Mouse (Mus musculus) intestine, postnatal 0 days (tissue): ENCODE data around the gene Gm45711. TPM values are rescaled to one million over a fixed set of nuclear protein-coding genes. Genes with fewer than 3 reads are reported as not detected.

Experiments
- ATAC-seq: fragments of 200-750 bp; cut with Nextera tagmentation; 2 replicates; pipeline ENCODE4 v1.8.0; 2017; ENCODE audit warnings: mild to moderate bottlenecking, moderate TSS enrichment, moderate library complexity
- H3K27ac ChIP-seq: fragments of 300-500 bp; sonication (generic); 2 replicates; pipeline ENCODE4 v1.5.1; 2014; ENCODE audit warnings: mild to moderate bottlenecking, low read depth, low read length, moderate library complexity
- H3K27me3 ChIP-seq: fragments of 300-500 bp; sonication (generic); replicated peaks from 2 replicates; pipeline ENCODE4 v1.6.1; 2014; ENCODE audit warnings: low read length, mixed read lengths; ENCODE audit not compliant: control insufficient read depth, insufficient read depth
- H3K36me3 ChIP-seq: fragments of 300-500 bp; sonication (generic); 2 replicates; pipeline ENCODE4 v1.6.1; 2014; ENCODE audit warnings: mild to moderate bottlenecking, moderate library complexity; ENCODE audit not compliant: control insufficient read depth, insufficient read depth
- H3K4me1 ChIP-seq: fragments of 300-500 bp; sonication (generic); replicated peaks from 2 replicates; pipeline ENCODE4 v1.6.1; 2014; ENCODE audit warnings: antibody characterized with exemption, low read length, mixed read lengths; ENCODE audit not compliant: control insufficient read depth, insufficient read depth
- H3K4me2 ChIP-seq: fragments of 300-500 bp; sonication (generic); replicated peaks from 2 replicates; pipeline ENCODE4 v1.6.1; 2014; ENCODE audit warnings: low read depth, mild to moderate bottlenecking, moderate library complexity
- H3K4me3 ChIP-seq: fragments of 300-500 bp; sonication (generic); 2 replicates; pipeline ENCODE4 v1.5.1; 2014; ENCODE audit warnings: low read depth, low read length
- H3K9ac ChIP-seq: fragments of 300-500 bp; sonication (generic); 2 replicates; pipeline ENCODE4 v1.6.1; 2014; ENCODE audit warnings: mild to moderate bottlenecking, low read depth, low read length
- H3K9me3 ChIP-seq: fragments of 300-500 bp; sonication (generic); 2 replicates; pipeline ENCODE4 v1.6.1; 2016; ENCODE audit warnings: mixed run types; ENCODE audit not compliant: control insufficient read depth
- CTCF ChIP-seq: sonication (generic); IDR thresholded peaks from 2 replicates; pipeline ENCODE4 v1.5.1; 2016; ENCODE audit warnings: low read depth, mild to moderate bottlenecking, control low read depth, antibody characterized with exemption, moderate library complexity
- WGBS: fragments of 180-500 bp; shearing (Covaris S2); extraction: QIAGEN DNeasy Blood & Tissue Kit; methylation state at CpG from one replicate; pipeline ENCODE4 v1.1.7; 2014; 5-methylcytosine and 5-hydroxymethylcytosine counted together
- polyA plus RNA-seq: library from polyadenylated mRNA; unstranded; fragments of >200 nt; fragmentation: Nextera tagmentation; extraction: Ambion mirVana; gene quantifications from 2 replicates; pipeline ENCODE4 v1.2.1, GENCODE M21; 2015

Gene Gm45711
- polyA plus RNA-seq, 1 experiment from 2014 or later, result not detected

DNA sequence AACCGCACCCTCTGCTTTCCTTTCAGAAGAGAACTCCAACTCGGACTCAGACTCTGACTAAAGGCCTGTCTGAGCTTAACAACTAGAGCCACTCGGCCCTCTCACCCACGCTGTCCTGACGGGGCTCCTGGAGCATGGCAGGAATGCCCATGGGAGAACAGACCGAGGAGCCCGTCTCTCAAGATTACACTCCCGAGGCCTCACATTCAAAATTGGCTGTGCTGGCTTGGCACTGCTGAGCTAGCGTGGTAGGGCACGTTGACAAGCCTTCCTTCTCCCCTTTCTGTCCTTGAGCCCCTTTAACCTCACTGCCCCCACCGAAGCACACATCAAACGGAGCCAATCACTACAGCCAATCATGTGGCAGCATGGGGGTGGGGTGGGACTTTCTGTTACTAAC is 36.8 kb upstream of the Gm45711 start:
- Histone ChIP-seq H3K36me3 (peaks cover 16% of the 10 kb centered on the region), H3K27me3 (no peaks in the 10 kb centered on the region), H3K27ac (no peak overlapping the region), H3K4me3 (no peak overlapping the region), H3K4me1 (0 out of 2 replicates have a peak, but pooled peaks cover 2% of the 10 kb centered on the region), H3K4me2 (no peak overlapping the region), H3K9me3 (no peaks in the 10 kb centered on the region), H3K9ac (no peak overlapping the region)
- no peak for ATAC-seq
- no peak for TF ChIP-seq CTCF
- 70% methylated on average over 12 of the region's 12 CpGs for WGBS

DNA sequence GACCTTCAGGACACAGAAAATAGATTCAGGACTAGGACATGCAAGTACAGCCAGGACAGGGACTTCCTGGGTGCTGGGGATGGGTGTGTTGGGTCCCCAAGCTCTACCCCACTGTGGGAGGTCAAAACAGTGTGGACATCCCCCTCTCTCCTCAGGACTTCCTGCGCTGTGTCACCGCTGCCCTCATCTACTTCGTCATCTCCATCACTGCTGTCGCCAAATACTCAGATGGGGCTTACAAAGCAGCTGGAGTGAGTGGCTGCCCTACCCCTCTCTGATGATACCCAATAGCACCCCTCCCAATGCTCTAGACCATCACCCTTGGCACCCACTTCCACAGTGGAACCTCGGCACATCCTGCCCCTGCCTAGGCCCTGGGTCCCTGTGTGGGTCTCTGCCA is 34.7 kb upstream of the Gm45711 start:
- TF ChIP-seq CTCF, result no peak

GRCm38 (mm10) chr8:104343957-104344356 is 34.1 kb upstream of the Gm45711 start:
- no peak overlapping the region for H3K27ac ChIP-seq
- no peak overlapping the region for H3K4me3 ChIP-seq
- peak; percentile 98 for TF ChIP-seq CTCF
- H3K9me3 ChIP-seq, result no peaks in the 10 kb centered on the region
- ATAC-seq, result peak; percentile 59
- H3K4me2 ChIP-seq, result no peak overlapping the region
- H3K27me3 ChIP-seq, result no peaks in the 10 kb centered on the region
- no peak overlapping the region for H3K9ac ChIP-seq
- WGBS, result 9% methylated on average over 7 of the region's 7 CpGs
- 0 out of 2 replicates have a peak, but pooled peaks cover 3% of the 10 kb centered on the region for H3K4me1 ChIP-seq
- peaks cover 11% of the 10 kb centered on the region for H3K36me3 ChIP-seq

More for the DNA sequence above, 34.7 kb upstream of the Gm45711 start:
- 92% methylated on average over 5 of the region's 5 CpGs for WGBS
- H3K27ac ChIP-seq, result no peak overlapping the region; the same call in 1 of the 2 replicates
- H3K4me2 ChIP-seq, result no peak overlapping the region
- H3K4me3 ChIP-seq, result no peak overlapping the region
- no peak for ATAC-seq
- peaks cover 11% of the 10 kb centered on the region for H3K36me3 ChIP-seq
- H3K27me3 ChIP-seq, result no peaks in the 10 kb centered on the region
- H3K4me1 ChIP-seq, result no peaks in the 10 kb centered on the region
- H3K9ac ChIP-seq, result no peak overlapping the region
- no peaks in the 10 kb centered on the region for H3K9me3 ChIP-seq

- WGBS, result 73% methylated on average over 5 of the region's 5 CpGs
- no peak for ATAC-seq
- no peak for TF ChIP-seq CTCF
- Histone ChIP-seq H3K27me3 (no peaks in the 10 kb centered on the region), H3K4me3 (no peak overlapping the region), H3K4me1 (0 out of 2 replicates have a peak, but pooled peaks cover 3% of the 10 kb centered on the region), H3K9ac (no peak overlapping the region), H3K4me2 (no peak overlapping the region), H3K36me3 (peaks cover 6% of the 10 kb centered on the region; the same call in 1 of the 2 replicates), H3K9me3 (no peaks in the 10 kb centered on the region), H3K27ac (no peak overlapping the region)
These were observed 32.5 kb upstream of the Gm45711 start for GRCm38 (mm10) chr8:104342426-104342825.

DNA sequence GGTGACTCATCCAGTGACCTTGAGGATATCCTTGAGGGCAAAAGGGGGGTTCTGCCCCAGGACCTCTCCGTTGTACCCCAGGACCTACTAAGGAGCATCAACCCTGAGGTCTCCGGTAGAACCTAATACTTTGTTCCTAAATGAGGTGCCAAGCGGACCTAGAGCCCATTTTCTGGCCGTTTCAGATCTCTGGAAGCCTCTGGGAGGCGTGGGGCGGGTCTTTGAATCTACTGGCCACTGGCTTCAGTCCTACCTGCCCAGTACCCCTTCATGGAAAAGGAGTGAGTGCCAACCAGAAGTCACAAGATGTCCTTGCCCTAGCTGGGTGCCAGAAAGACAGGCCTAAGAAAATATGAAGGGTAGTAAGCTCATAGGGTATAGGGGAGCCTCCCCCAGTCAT is 31.8 kb upstream of the Gm45711 start:
- Histone ChIP-seq H3K36me3 (peaks cover 6% of the 10 kb centered on the region; the same call in 1 of the 2 replicates), H3K4me2 (peak overlapping the region; percentile 70), H3K4me3 (peak overlapping the region; percentile 45), H3K27me3 (no peaks in the 10 kb centered on the region), H3K9ac (no peak overlapping the region), H3K27ac (no peak overlapping the region), H3K9me3 (no peaks in the 10 kb centered on the region), H3K4me1 (0 out of 2 replicates have a peak, but pooled peaks cover 3% of the 10 kb centered on the region)
- 57% methylated on average over 6 of the region's 6 CpGs for WGBS
- ATAC-seq, result no peak
- no peak for TF ChIP-seq CTCF

- ATAC-seq, result peak; percentile 59
- Histone ChIP-seq H3K9me3 (no peaks in the 10 kb centered on the region), H3K4me1 (0 out of 2 replicates have a peak, but pooled peaks cover 3% of the 10 kb centered on the region), H3K9ac (peak overlapping the region; percentile 56), H3K36me3 (peaks cover 6% of the 10 kb centered on the region; the same call in 1 of the 2 replicates), H3K27me3 (no peaks in the 10 kb centered on the region), H3K27ac (peak overlapping the region; percentile 61), H3K4me2 (peak overlapping the region; percentile 70), H3K4me3 (peak overlapping the region; percentile 45)
- WGBS, result 2% methylated on average over 24 of the region's 24 CpGs
- no peak for TF ChIP-seq CTCF
These were observed 31.3 kb upstream of the Gm45711 start for GRCm38 (mm10) chr8:104341106-104341561.
